Mouse (Mus musculus): Measurements from ENCODE around the gene Crmp1. TPM values are rescaled to one million over a fixed set of nuclear protein-coding genes. Genes with fewer than 3 reads are reported as not detected.

Crmp1 gene
- polyA plus RNA-seq, 1 experiment from 2014 or later: 1.2 TPM

- H3K4me3 ChIP-seq (ENCODE audit: low read depth, low read length): no peak overlapping the region
- ATAC-seq: no peak
- no peak for DNase-seq (ENCODE audit: low spot score)
- no peak overlapping the region for H3K27ac ChIP-seq (ENCODE audit: low read length)
- H3K27me3 ChIP-seq (replicated peaks; ENCODE audit: insufficient read depth, low read length): no peaks in the 10 kb centered on the region
- no peak overlapping the region for H3K4me2 ChIP-seq (replicated peaks; ENCODE audit: low read depth, low read length)
- H3K4me1 ChIP-seq (ENCODE audit: insufficient read depth, low read depth, low read length): no peaks in the 10 kb centered on the region
- TF ChIP-seq EP300 (IDR thresholded peaks at IDR 0.05) (no peak), CTCF (IDR thresholded peaks at IDR 0.05) (no peak)
- no peak overlapping the region for H3K9ac ChIP-seq (replicated peaks; ENCODE audit: low read depth)
- no peaks in the 10 kb centered on the region for H3K36me3 ChIP-seq (ENCODE audit: insufficient read depth, low read length)
- no peaks in the 10 kb centered on the region for H3K9me3 ChIP-seq (ENCODE audit: low read length)
- WGBS: 86% methylated on average over 7 of the region's 7 CpGs
These were observed 26.5 kb upstream of the Crmp1 start for GRCm38 (mm10) chr5:37215276-37215675.

- no peaks in the 10 kb centered on the region for H3K4me1 ChIP-seq (ENCODE audit: insufficient read depth, low read depth, low read length)
- H3K4me3 ChIP-seq (ENCODE audit: low read depth, low read length): no peak overlapping the region
- ATAC-seq: no peak
- WGBS: 37% methylated on average over 5 of the region's 5 CpGs
- no peaks in the 10 kb centered on the region for H3K36me3 ChIP-seq (ENCODE audit: insufficient read depth, low read length)
- H3K9me3 ChIP-seq (ENCODE audit: low read length): no peaks in the 10 kb centered on the region
- TF ChIP-seq EP300 (IDR thresholded peaks at IDR 0.05): no peak
- TF ChIP-seq CTCF (IDR thresholded peaks at IDR 0.05): no peak
- H3K9ac ChIP-seq (replicated peaks; ENCODE audit: low read depth): no peak overlapping the region
- no peaks in the 10 kb centered on the region for H3K27me3 ChIP-seq (replicated peaks; ENCODE audit: insufficient read depth, low read length)
- H3K27ac ChIP-seq (ENCODE audit: low read length): no peak overlapping the region
- no peak for DNase-seq (ENCODE audit: low spot score)
- no peak overlapping the region for H3K4me2 ChIP-seq (replicated peaks; ENCODE audit: low read depth, low read length)
These were observed 22.1 kb upstream of the Crmp1 start for GRCm38 (mm10) chr5:37219615-37220014.

GRCm38 (mm10) chr5:37220575-37220974 lies 21.2 kb upstream of the Crmp1 start:
- DNase-seq (ENCODE audit: low spot score) (no peak), ATAC-seq (no peak)
- WGBS: 84% methylated on average over 5 of the region's 5 CpGs
- Histone ChIP-seq H3K4me3 (ENCODE audit: low read depth, low read length) (no peak overlapping the region), H3K9me3 (ENCODE audit: low read length) (no peaks in the 10 kb centered on the region), H3K27me3 (replicated peaks; ENCODE audit: insufficient read depth, low read length) (no peaks in the 10 kb centered on the region), H3K27ac (ENCODE audit: low read length) (no peak overlapping the region), H3K9ac (replicated peaks; ENCODE audit: low read depth) (no peak overlapping the region), H3K36me3 (ENCODE audit: insufficient read depth, low read length) (no peaks in the 10 kb centered on the region), H3K4me1 (ENCODE audit: insufficient read depth, low read depth, low read length) (no peaks in the 10 kb centered on the region), H3K4me2 (replicated peaks; ENCODE audit: low read depth, low read length) (no peak overlapping the region)
- TF ChIP-seq CTCF (IDR thresholded peaks at IDR 0.05) (no peak), EP300 (IDR thresholded peaks at IDR 0.05) (no peak)

GRCm38 (mm10) chr5:37221563-37221962 lies 20.2 kb upstream of the Crmp1 start:
- Histone ChIP-seq H3K27ac (ENCODE audit: low read length) (no peak overlapping the region), H3K27me3 (replicated peaks; ENCODE audit: insufficient read depth, low read length) (no peaks in the 10 kb centered on the region), H3K4me3 (ENCODE audit: low read depth, low read length) (no peak overlapping the region), H3K9me3 (ENCODE audit: low read length) (no peaks in the 10 kb centered on the region), H3K36me3 (ENCODE audit: insufficient read depth, low read length) (no peaks in the 10 kb centered on the region), H3K4me1 (ENCODE audit: insufficient read depth, low read depth, low read length) (no peaks in the 10 kb centered on the region), H3K4me2 (replicated peaks; ENCODE audit: low read depth, low read length) (no peak overlapping the region), H3K9ac (replicated peaks; ENCODE audit: low read depth) (no peak overlapping the region)
- no peak for ATAC-seq
- WGBS: 53% methylated on average over 6 of the region's 6 CpGs
- DNase-seq (ENCODE audit: low spot score): no peak
- no peak for TF ChIP-seq CTCF (IDR thresholded peaks at IDR 0.05)
- TF ChIP-seq EP300 (IDR thresholded peaks at IDR 0.05): no peak

GRCm38 (mm10) chr5:37222316-37222715 lies 19.4 kb upstream of the Crmp1 start:
- TF ChIP-seq CTCF (IDR thresholded peaks at IDR 0.05) (no peak), EP300 (IDR thresholded peaks at IDR 0.05) (no peak)
- Histone ChIP-seq H3K9ac (replicated peaks; ENCODE audit: low read depth) (no peak overlapping the region), H3K36me3 (ENCODE audit: insufficient read depth, low read length) (no peaks in the 10 kb centered on the region), H3K27me3 (replicated peaks; ENCODE audit: insufficient read depth, low read length) (no peaks in the 10 kb centered on the region), H3K4me1 (ENCODE audit: insufficient read depth, low read depth, low read length) (no peaks in the 10 kb centered on the region), H3K9me3 (ENCODE audit: low read length) (no peaks in the 10 kb centered on the region), H3K27ac (ENCODE audit: low read length) (no peak overlapping the region), H3K4me3 (ENCODE audit: low read depth, low read length) (no peak overlapping the region), H3K4me2 (replicated peaks; ENCODE audit: low read depth, low read length) (no peak overlapping the region)
- WGBS: 64% methylated on average over 8 of the region's 8 CpGs
- ATAC-seq (no peak), DNase-seq (ENCODE audit: low spot score) (no peak)

- no peaks in the 10 kb centered on the region for H3K9me3 ChIP-seq (ENCODE audit: low read length)
- TF ChIP-seq CTCF (IDR thresholded peaks at IDR 0.05) (no peak), EP300 (IDR thresholded peaks at IDR 0.05) (no peak)
- DNase-seq (ENCODE audit: low spot score): no peak
- no peak overlapping the region for H3K4me2 ChIP-seq (replicated peaks; ENCODE audit: low read depth, low read length)
- WGBS: 80% methylated on average over 1 of the region's 1 CpGs
- H3K4me3 ChIP-seq (ENCODE audit: low read depth, low read length): no peak overlapping the region
- no peaks in the 10 kb centered on the region for H3K4me1 ChIP-seq (ENCODE audit: insufficient read depth, low read depth, low read length)
- H3K9ac ChIP-seq (replicated peaks; ENCODE audit: low read depth): no peak overlapping the region
- H3K36me3 ChIP-seq (ENCODE audit: insufficient read depth, low read length): no peaks in the 10 kb centered on the region
- H3K27me3 ChIP-seq (replicated peaks; ENCODE audit: insufficient read depth, low read length): no peaks in the 10 kb centered on the region
- ATAC-seq: no peak
- no peak overlapping the region for H3K27ac ChIP-seq (ENCODE audit: low read length)
These were observed 16.0 kb upstream of the Crmp1 start for GRCm38 (mm10) chr5:37225708-37226107.
